Mouse (Mus musculus) heart, embryonic 14.5 days (tissue): ENCODE results near the gene Cldn3. TPM values are rescaled to one million over a fixed set of nuclear protein-coding genes. Genes with fewer than 3 reads are reported as not detected.

Experiments used
- ATAC-seq: fragments of 200-750 bp; cut with Nextera tagmentation; 2 replicates; pipeline ENCODE4 v1.8.0; 2017; ENCODE audit warnings: low read depth, moderate TSS enrichment; ENCODE audit not compliant: insufficient number of reproducible peaks, insufficient read depth, low FRiP score
- H3K27ac ChIP-seq, 2 experiments: fragments of 200-500 bp in 1 of 2; fragments of 300-500 bp in 1 of 2; sonication (generic) in 1 of 2; replicated peaks in 1 of 2; 2 replicates each; pipeline ENCODE4 v1.5.1; 2012 to 2014; ENCODE audit warnings: low read depth in 2 of 2, low read length in 2 of 2, control low read depth in 1 of 2, mild to moderate bottlenecking in 1 of 2, mixed read lengths in 1 of 2; ENCODE audit not compliant: control insufficient read depth in 1 of 2, insufficient read depth in 1 of 2
- H3K27me3 ChIP-seq: fragments of 300-500 bp; sonication (generic); 2 replicates; pipeline ENCODE4 v1.6.1; 2014; ENCODE audit warnings: mild to moderate bottlenecking, low read length, control low read depth; ENCODE audit not compliant: control insufficient read depth, insufficient read depth
- H3K36me3 ChIP-seq: fragments of 300-500 bp; sonication (generic); 2 replicates; pipeline ENCODE4 v1.6.1; 2014; ENCODE audit warnings: mild to moderate bottlenecking, control low read depth, low read length, mixed read lengths; ENCODE audit not compliant: control insufficient read depth, insufficient read depth
- H3K4me1 ChIP-seq, 2 experiments: fragments of 200-500 bp in 1 of 2; fragments of 300-500 bp in 1 of 2; sonication (generic) in 1 of 2; 2 replicates each; pipeline ENCODE4 v1.6.1; 2012 to 2014; ENCODE audit warnings: low read length in 2 of 2, control low read depth in 1 of 2, mixed read lengths in 1 of 2; ENCODE audit not compliant: control insufficient read depth in 2 of 2, insufficient read depth in 2 of 2
- H3K4me2 ChIP-seq: fragments of 300-500 bp; sonication (generic); 2 replicates; pipeline ENCODE4 v1.6.1; 2014; ENCODE audit warnings: mild to moderate bottlenecking, low read length
- H3K4me3 ChIP-seq, 2 experiments: fragments of 200-500 bp in 1 of 2; fragments of 300-500 bp in 1 of 2; sonication (generic) in 1 of 2; 2 replicates each; pipeline ENCODE4 v1.5.1; 2012 to 2014; ENCODE audit warnings: low read length in 2 of 2, mild to moderate bottlenecking in 2 of 2, control low read depth in 1 of 2, low read depth in 1 of 2, moderate library complexity in 1 of 2; ENCODE audit not compliant: control insufficient read depth in 1 of 2, insufficient read depth in 1 of 2
- H3K9ac ChIP-seq: fragments of 300-500 bp; sonication (generic); 2 replicates; pipeline ENCODE4 v1.6.1; 2014; ENCODE audit warnings: mild to moderate bottlenecking, low read length
- H3K9me3 ChIP-seq: fragments of 300-500 bp; sonication (generic); 2 replicates; pipeline ENCODE4 v1.6.1; 2016; ENCODE audit warnings: low read length, control low read depth; ENCODE audit not compliant: control insufficient read depth
- WGBS: fragments of 180-500 bp; shearing (Covaris S2); extraction: QIAGEN DNeasy Blood & Tissue Kit; methylation state at CpG from one replicate; pipeline ENCODE4 v1.1.7; 2014; 5-methylcytosine and 5-hydroxymethylcytosine counted together
- polyA plus RNA-seq: library from polyadenylated mRNA; unstranded; fragments of >200 nt; fragmentation: Nextera tagmentation; extraction: Ambion mirVana; gene quantifications from 2 replicates; pipeline ENCODE4 v1.2.1, GENCODE M21; 2014

Cldn3 gene
- polyA plus RNA-seq, 1 experiment from 2014 or later, result 2.2 TPM

GRCm38 (mm10) chr5:134945266-134945959 lies 40.6 kb upstream of the Cldn3 start:
- Histone ChIP-seq H3K4me1 (peaks cover 11 to 14% of the 10 kb centered on the region in 2 experiments), H3K27ac (no peak overlapping the region), H3K4me2 (no peak overlapping the region), H3K36me3 (no peaks in the 10 kb centered on the region), H3K27me3 (peaks cover 24% of the 10 kb centered on the region), H3K9me3 (no peaks in the 10 kb centered on the region), H3K9ac (no peak overlapping the region), H3K4me3 (no peak overlapping the region)
- ATAC-seq, result no peak
- WGBS, result 59% methylated on average over 17 of the region's 19 CpGs

- ATAC-seq, result no peak
- Histone ChIP-seq H3K27me3 (peaks cover 24% of the 10 kb centered on the region), H3K4me2 (peak overlapping the region; percentile 39), H3K4me1 (peaks cover 18 to 22% of the 10 kb centered on the region in 2 experiments), H3K27ac (no peak overlapping the region), H3K4me3 (no peak overlapping the region; a peak in 1 of 4 replicates), H3K9ac (no peak overlapping the region), H3K36me3 (no peaks in the 10 kb centered on the region), H3K9me3 (no peaks in the 10 kb centered on the region)
- 30% methylated on average over 43 of the region's 43 CpGs for WGBS
Observed at GRCm38 (mm10) chr5:134946063-134946856, 39.8 kb upstream of the Cldn3 start.

GRCm38 (mm10) chr5:134946857-134947255 lies 39.2 kb upstream of the Cldn3 start, which contains the start of gene Cldn4:
TSS of gene Cldn4 (minus strand) at chr5:134946934.
- Histone ChIP-seq H3K27ac (no peak within 1 kb of the TSS), H3K9ac (no peak within 1 kb of the TSS), H3K4me2 (peak within 1 kb of the TSS; percentile 39)

DNA sequence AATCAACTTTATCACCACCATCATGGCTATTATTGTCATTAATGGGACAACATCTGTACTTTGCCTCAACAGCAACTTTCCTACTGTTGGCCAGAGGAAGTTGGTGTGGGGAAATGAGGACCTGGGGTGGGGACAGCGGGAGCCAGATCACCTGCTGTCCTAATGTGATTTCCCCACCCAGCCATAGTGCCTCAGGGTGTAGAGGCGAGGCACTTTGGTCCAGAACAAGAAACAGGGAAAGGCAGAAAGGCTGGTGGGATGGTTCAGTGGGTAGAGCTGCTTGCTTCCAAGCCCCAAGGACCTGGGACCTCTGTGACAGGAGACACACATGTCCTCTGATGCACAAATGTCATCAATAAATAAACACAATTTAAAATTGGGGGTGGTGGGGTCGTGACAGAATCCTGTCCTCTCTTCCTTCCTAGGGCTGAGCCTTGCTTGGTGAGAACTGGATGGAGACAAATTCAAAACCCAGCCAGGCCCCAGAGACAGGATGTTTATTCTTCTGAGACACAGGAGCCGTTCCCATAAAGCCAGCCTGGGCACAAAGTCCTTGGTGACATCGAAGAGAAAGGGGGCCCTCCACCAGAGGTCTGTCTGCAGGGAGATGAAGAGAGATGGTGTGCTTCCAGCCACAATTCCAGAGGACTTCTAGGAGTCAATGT lies 38.5 kb upstream of the Cldn3 start:
- Histone ChIP-seq H3K4me2 (no peak overlapping the region), H3K9ac (no peak overlapping the region)
- WGBS, result 55% methylated on average over 5 of the region's 5 CpGs

More at GRCm38 (mm10) chr5:134946857-134947255, 39.2 kb upstream of the Cldn3 start, which contains the start of gene Cldn4:
- 20% methylated on average over 11 of the region's 11 CpGs for WGBS
- Histone ChIP-seq H3K36me3 (no peaks in the 10 kb centered on the region), H3K9me3 (no peaks in the 10 kb centered on the region), H3K27me3 (peaks cover 24% of the 10 kb centered on the region), H3K4me3 (no peak within 1 kb of the TSS; a peak in 1 of 4 replicates), H3K4me1 (peaks cover 24 to 28% of the 10 kb centered on the region in 2 experiments)
- ATAC-seq, result no peak

GRCm38 (mm10) chr5:134948085-134948439 lies 38.0 kb upstream of the Cldn3 start:
- no peak for ATAC-seq
- H3K4me1 ChIP-seq, result peaks cover 24 to 28% of the 10 kb centered on the region in 2 experiments

More for the DNA sequence above, 38.5 kb upstream of the Cldn3 start:
- Histone ChIP-seq H3K4me1 (peaks cover 24 to 28% of the 10 kb centered on the region in 2 experiments), H3K27me3 (peaks cover 24% of the 10 kb centered on the region), H3K36me3 (no peaks in the 10 kb centered on the region), H3K4me3 (no peak overlapping the region), H3K27ac (no peak overlapping the region), H3K9me3 (no peaks in the 10 kb centered on the region)
- no peak for ATAC-seq

GRCm38 (mm10) chr5:134951053-134951884 lies 34.7 kb upstream of the Cldn3 start:
- WGBS, result 12% methylated on average over 19 of the region's 19 CpGs
- H3K27me3 ChIP-seq, result peaks cover 11% of the 10 kb centered on the region
- no peaks in the 10 kb centered on the region for H3K9me3 ChIP-seq
- peak overlapping the region in 1 of 2 experiments; percentile 16; a peak in 1 of 4 replicates for H3K4me3 ChIP-seq
- ATAC-seq, result peak; percentile 53
- H3K4me1 ChIP-seq, result peaks cover 26 to 27% of the 10 kb centered on the region in 2 experiments
- no peaks in the 10 kb centered on the region for H3K36me3 ChIP-seq
- H3K9ac ChIP-seq, result peak overlapping the region; percentile 58
- H3K27ac ChIP-seq, result peak overlapping the region; percentile 50 to 71; a peak in 3 of 4 replicates
- H3K4me2 ChIP-seq, result peak overlapping the region; percentile 57

More at GRCm38 (mm10) chr5:134948085-134948439, 38.0 kb upstream of the Cldn3 start:
- WGBS, result 55% methylated on average over 4 of the region's 4 CpGs
- H3K36me3 ChIP-seq, result no peaks in the 10 kb centered on the region
- H3K9ac ChIP-seq, result no peak overlapping the region
- H3K9me3 ChIP-seq, result no peaks in the 10 kb centered on the region
- H3K27ac ChIP-seq, result no peak overlapping the region
- H3K4me2 ChIP-seq, result no peak overlapping the region
- no peak overlapping the region for H3K4me3 ChIP-seq
- H3K27me3 ChIP-seq, result peaks cover 24% of the 10 kb centered on the region
